Mouse (Mus musculus) lung, embryonic 15.5 days (tissue): ENCODE data around the gene Kdr. TPM values are rescaled to one million over a fixed set of nuclear protein-coding genes. Genes with fewer than 3 reads are reported as not detected.

ENCODE experiments used
- ATAC-seq: fragments of 200-750 bp; cut with Nextera tagmentation; 2 replicates; pipeline ENCODE4 v1.8.0; 2017; ENCODE audit warnings: moderate number of reproducible peaks, borderline replicate concordance; ENCODE audit not compliant: low FRiP score, low TSS enrichment; ENCODE audit errors: extremely low read depth
- H3K27ac ChIP-seq: fragments of 300-500 bp; sonication (generic); 2 replicates; pipeline ENCODE4 v1.5.1; 2015; ENCODE audit warnings: moderate library complexity, mild to moderate bottlenecking, inconsistent platforms
- H3K27me3 ChIP-seq: fragments of 300-500 bp; sonication (generic); 2 replicates; pipeline ENCODE4 v1.6.1; 2015; ENCODE audit warnings: inconsistent platforms
- H3K36me3 ChIP-seq: fragments of 300-500 bp; sonication (generic); 2 replicates; pipeline ENCODE4 v1.6.1; 2015; ENCODE audit warnings: inconsistent platforms
- H3K4me1 ChIP-seq: fragments of 300-500 bp; sonication (generic); 2 replicates; pipeline ENCODE4 v1.6.1; 2015; ENCODE audit warnings: inconsistent platforms
- H3K4me2 ChIP-seq: fragments of 300-500 bp; sonication (generic); 2 replicates; pipeline ENCODE4 v1.6.1; 2015; ENCODE audit warnings: inconsistent platforms, mild to moderate bottlenecking, moderate library complexity
- H3K4me3 ChIP-seq: fragments of 300-500 bp; sonication (generic); 2 replicates; pipeline ENCODE4 v1.5.1; 2015; ENCODE audit warnings: mild to moderate bottlenecking, inconsistent platforms
- H3K9ac ChIP-seq: fragments of 300-500 bp; sonication (generic); 2 replicates; pipeline ENCODE4 v1.6.1; 2015; ENCODE audit warnings: inconsistent platforms
- H3K9me3 ChIP-seq: fragments of 300-500 bp; sonication (generic); 2 replicates; pipeline ENCODE4 v1.6.1; 2016; ENCODE audit warnings: inconsistent platforms
- WGBS: fragments of 180-500 bp; shearing (Covaris S2); methylation state at CpG from one replicate; pipeline ENCODE4 v1.1.7; 2015; 5-methylcytosine and 5-hydroxymethylcytosine counted together
- polyA plus RNA-seq: library from polyadenylated mRNA; unstranded; fragments of >200 nt; fragmentation: Nextera tagmentation; extraction: Ambion mirVana; gene quantifications from 2 replicates; pipeline ENCODE4 v1.2.1, GENCODE M21; 2015

Gene Kdr
- polyA plus RNA-seq: 55.3 and 60.7 TPM in 2 replicates

DNA sequence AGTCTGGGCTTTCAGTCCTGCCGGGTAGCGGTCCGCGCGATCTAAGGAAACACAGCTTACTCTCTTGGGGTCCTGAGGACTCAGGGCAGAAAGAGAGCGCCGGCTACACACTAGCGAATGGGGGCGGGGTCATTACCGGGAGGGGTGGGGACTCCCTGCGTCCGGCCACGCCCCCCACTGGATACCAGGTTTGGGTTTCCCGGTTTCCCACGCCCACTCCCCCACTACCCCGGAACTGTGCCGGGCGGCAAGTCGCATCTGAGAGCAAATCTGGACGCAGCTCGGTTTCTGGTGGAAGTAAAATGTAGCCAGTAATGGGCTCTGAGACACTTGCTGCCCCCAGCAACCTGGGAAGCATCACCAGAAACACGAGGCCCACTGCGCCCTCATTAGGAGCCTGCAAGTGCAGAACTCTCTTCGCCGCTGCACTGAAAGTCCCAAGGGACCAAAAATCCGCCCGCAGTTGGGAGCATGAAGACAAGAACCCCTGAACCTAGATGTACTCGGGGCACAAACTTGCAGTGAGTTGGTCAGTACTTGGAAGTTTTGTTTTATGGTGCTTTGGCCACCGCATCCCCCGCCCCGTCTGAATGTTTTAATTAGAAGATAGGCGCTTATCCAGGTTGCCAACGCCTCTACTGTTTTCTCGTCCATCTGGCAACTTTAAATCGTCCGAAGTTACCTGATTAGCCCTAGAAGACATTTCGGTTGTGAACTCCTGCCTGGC is at the start of gene Kdr:
Gene Kdr, minus strand, starts transcription at position 85 of the 727 bp plus-strand sequence.
- ATAC-seq: peak; percentile 89
- H3K4me1 ChIP-seq: peaks cover 11% of the 10 kb centered on the region
- no peaks in the 10 kb centered on the region for H3K9me3 ChIP-seq
- H3K4me2 ChIP-seq: peak within 1 kb of the TSS; percentile 87
- 1% methylated on average over 32 of the region's 37 CpGs for WGBS
- H3K9ac ChIP-seq: peak within 1 kb of the TSS; percentile 56
- peaks cover 50% of the 10 kb centered on the region for H3K27me3 ChIP-seq
- H3K4me3 ChIP-seq: peak within 1 kb of the TSS; percentile 54
- H3K27ac ChIP-seq: peak within 1 kb of the TSS; percentile 72
- no peaks in the 10 kb centered on the region for H3K36me3 ChIP-seq

DNA sequence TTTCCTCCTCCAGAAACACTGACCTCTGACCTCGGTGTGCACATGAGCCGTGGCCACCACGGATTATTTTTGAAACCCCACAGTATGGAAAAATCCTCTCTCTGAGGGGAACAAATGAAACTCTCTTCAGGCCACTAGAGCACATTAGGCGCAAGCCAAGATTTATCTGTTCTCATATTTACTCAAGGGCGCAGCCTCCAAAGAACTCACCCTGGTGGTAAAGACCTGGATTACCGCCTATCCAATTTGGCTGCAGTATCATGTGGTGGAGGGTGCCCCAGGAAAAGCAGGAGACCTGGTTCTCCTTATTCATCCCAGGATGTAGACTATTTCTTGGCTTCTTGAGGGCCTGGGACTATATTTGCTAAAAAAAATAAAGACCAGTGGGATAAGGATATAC is 48.5 kb upstream of the Kdr start:
- H3K27me3 ChIP-seq: no peaks in the 10 kb centered on the region
- H3K9ac ChIP-seq: no peak overlapping the region
- no peak overlapping the region for H3K4me2 ChIP-seq
- 65% methylated on average over 6 of the region's 6 CpGs for WGBS
- H3K4me1 ChIP-seq: 0 out of 2 replicates have a peak, but pooled peaks cover 2% of the 10 kb centered on the region
- H3K4me3 ChIP-seq: no peak overlapping the region
- H3K36me3 ChIP-seq: no peaks in the 10 kb centered on the region
- H3K27ac ChIP-seq: no peak overlapping the region
- H3K9me3 ChIP-seq: no peaks in the 10 kb centered on the region
- no peak for ATAC-seq

DNA sequence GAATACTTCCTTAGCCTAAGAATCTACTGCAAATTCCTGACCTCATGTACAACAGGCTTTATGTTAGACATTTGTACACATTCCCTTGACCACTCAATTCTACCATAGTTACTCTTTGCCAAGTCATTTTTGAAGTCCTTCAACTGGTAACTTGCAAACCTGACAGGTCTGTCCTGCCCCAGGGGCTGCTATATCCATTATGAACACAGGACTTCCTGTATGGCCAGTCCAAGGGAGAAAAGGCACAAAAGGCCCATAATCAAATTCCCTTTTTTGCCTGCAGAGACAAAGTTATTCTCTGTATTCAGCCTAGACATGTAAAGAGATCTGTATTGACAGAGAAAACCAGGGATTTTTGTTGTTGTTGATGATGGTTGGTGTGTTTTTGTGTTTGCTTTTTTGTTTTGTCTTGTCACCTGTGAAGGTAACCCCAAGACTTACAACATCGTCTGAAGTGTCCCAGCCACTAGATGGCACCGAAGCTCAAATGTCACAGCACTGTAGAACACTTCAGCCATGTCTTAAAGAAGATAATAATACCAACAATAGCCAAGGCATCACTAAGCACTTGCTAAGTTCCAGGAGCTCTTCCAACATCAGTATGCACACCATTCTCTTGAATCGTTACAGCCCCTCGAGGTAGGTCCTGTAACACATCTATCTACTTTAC is 47.9 kb upstream of the Kdr start:
- no peaks in the 10 kb centered on the region for H3K9me3 ChIP-seq
- H3K27me3 ChIP-seq: no peaks in the 10 kb centered on the region
- ATAC-seq: no peak
- H3K9ac ChIP-seq: no peak overlapping the region
- H3K4me1 ChIP-seq: 0 out of 2 replicates have a peak, but pooled peaks cover 2% of the 10 kb centered on the region
- H3K27ac ChIP-seq: no peak overlapping the region
- H3K36me3 ChIP-seq: no peaks in the 10 kb centered on the region
- WGBS: 35% methylated on average over 4 of the region's 4 CpGs
- no peak overlapping the region for H3K4me3 ChIP-seq
- no peak overlapping the region for H3K4me2 ChIP-seq

DNA sequence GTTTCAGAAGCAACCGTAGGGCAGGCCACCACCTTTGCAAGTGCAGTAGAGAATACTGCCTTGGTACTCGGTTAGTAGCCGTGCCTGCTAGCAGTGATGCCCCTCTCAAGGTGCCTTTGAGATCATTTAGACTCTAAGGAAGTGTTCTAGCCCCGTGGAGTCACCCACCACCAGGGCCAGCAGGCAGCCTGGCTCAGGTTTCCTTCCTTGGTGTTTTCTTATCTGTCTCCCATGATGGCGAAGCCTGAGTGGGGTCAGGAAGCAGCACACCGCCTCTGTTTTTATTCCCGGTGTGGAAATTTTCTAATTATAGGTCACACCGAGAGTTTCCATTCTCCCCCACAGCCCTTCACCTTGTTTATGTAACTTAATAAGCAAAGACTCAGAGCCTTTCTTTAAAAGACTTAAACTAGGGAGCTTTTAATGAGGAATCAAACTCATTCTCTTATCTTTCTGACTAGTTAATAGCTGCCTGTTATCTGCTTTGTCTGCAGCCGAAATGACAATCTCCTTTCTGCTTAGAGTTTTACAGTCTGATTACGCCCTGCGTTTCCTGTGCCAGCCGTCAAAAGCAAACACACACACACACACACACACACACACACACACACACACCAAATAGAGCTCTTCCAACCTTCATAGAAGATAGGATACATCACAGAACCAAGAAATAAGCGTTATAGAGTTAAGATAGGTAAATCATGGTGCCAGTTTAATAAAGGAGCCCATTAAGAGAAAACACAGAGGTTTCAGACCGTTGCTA is 44.9 kb upstream of the Kdr start:
- Histone ChIP-seq H3K4me2 (no peak overlapping the region), H3K4me3 (no peak overlapping the region), H3K4me1 (0 out of 2 replicates have a peak, but pooled peaks cover 2% of the 10 kb centered on the region), H3K27ac (no peak overlapping the region), H3K36me3 (no peaks in the 10 kb centered on the region), H3K9ac (no peak overlapping the region), H3K9me3 (no peaks in the 10 kb centered on the region), H3K27me3 (no peaks in the 10 kb centered on the region)
- ATAC-seq: no peak
- 33% methylated on average over 14 of the region's 14 CpGs for WGBS

DNA sequence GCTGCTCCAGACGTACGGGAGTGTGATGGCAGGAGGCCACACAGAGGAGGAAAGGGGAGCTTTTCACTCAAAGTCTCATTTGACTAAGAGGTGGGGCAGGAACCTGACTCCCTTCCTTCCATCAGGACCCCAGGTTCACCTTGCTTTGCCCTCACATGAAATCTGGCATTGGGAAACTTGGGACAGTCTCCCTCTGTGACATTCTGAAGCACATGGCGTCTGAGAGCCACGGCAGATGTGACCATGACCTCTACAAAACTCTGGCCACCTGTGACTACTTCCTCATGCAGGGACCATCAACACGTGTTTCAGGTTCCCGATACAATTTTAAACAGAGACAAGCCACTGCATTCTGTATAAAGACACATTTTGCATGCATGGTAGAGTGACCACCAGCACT is 44.2 kb upstream of the Kdr start:
- Histone ChIP-seq H3K27ac (no peak overlapping the region), H3K4me1 (0 out of 2 replicates have a peak, but pooled peaks cover 2% of the 10 kb centered on the region), H3K9ac (no peak overlapping the region), H3K9me3 (no peaks in the 10 kb centered on the region), H3K4me3 (no peak overlapping the region), H3K36me3 (no peaks in the 10 kb centered on the region), H3K27me3 (no peaks in the 10 kb centered on the region), H3K4me2 (no peak overlapping the region)
- no peak for ATAC-seq
- 76% methylated on average over 6 of the region's 6 CpGs for WGBS

DNA sequence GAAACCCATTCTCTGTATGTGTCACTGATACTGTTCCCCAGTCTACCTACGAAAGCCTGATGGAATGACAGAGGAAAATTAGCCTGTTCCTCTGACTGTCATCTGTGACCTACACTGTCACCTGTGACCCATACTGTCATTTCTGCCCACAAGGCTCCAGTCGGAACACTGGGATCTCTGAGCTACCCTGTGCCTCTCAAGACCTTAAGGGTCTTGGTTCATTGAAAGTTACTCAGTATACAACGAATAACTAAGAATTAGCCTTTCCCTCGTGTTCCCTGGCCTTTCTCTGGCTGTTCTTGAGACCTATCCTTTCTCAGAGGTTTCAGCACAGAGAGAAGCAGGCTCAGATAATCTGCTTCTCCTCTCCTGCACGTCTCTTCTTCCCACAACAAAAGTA is 40.1 kb upstream of the Kdr start:
- ATAC-seq: no peak
- WGBS: 68% methylated on average over 5 of the region's 5 CpGs
- Histone ChIP-seq H3K27ac (peak overlapping the region; percentile 47), H3K36me3 (no peaks in the 10 kb centered on the region), H3K4me1 (no peaks in the 10 kb centered on the region), H3K9me3 (no peaks in the 10 kb centered on the region), H3K9ac (no peak overlapping the region), H3K27me3 (no peaks in the 10 kb centered on the region), H3K4me2 (no peak overlapping the region), H3K4me3 (no peak overlapping the region)

DNA sequence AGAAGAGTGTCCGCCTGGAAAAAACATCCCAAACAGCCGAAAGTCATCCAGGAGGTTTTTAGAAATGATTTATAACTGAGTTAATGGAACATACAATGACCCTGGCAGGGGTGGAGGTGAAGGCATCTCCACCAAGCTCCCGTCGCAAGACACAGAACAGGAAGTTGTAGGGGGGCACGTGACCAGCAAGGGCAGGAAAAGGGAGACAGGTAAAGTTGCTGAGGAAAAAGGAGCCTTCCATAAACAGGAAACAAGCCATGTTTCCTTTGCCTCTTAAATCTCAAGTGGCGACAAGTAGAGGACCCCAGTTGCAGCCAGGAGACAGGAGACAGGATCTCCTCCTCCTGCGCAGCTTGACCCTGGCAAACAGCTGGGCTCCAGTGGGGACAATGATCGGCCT is 37.8 kb upstream of the Kdr start:
- Histone ChIP-seq H3K4me1 (no peaks in the 10 kb centered on the region), H3K36me3 (no peaks in the 10 kb centered on the region), H3K4me2 (no peak overlapping the region; the same call in 1 of the 2 replicates), H3K27me3 (no peaks in the 10 kb centered on the region), H3K9me3 (no peaks in the 10 kb centered on the region), H3K27ac (peak overlapping the region; percentile 61), H3K9ac (no peak overlapping the region), H3K4me3 (0 out of 2 replicates have a peak overlapping the region, but pooled peaks have one; percentile 10)
- no peak for ATAC-seq
- WGBS: 35% methylated on average over 8 of the region's 8 CpGs

DNA sequence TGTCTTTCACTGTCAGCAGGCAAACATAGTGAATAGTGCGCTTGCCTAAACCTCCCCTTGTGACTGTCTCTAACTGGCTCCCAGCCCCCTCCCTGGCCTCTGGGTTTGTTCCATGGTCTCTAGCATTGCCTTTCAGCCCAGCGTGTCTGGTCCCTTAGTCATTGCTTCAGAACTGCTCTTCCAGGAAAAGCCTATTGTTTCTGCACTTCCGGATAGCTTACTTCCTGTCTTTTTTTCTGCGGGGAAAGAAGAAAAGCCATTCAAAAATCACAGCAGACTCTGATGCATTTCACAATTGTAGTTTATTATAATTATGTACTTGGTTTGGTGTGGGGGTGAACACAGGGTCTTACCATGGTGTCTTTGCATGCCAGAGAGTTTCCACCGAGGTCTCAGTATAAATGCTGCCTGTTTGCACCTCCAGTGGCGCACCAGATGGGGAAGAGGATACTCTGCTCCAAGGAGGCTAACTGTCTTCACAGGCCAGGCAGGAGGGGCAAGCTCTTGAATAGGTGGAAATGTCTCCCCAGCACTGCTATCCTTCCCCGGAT is 35.7 kb upstream of the Kdr start:
- no peak overlapping the region for H3K9ac ChIP-seq
- H3K27me3 ChIP-seq: no peaks in the 10 kb centered on the region
- H3K4me2 ChIP-seq: no peak overlapping the region
- no peaks in the 10 kb centered on the region for H3K4me1 ChIP-seq
- H3K27ac ChIP-seq: peak overlapping the region; percentile 60
- H3K36me3 ChIP-seq: no peaks in the 10 kb centered on the region
- H3K9me3 ChIP-seq: no peaks in the 10 kb centered on the region
- WGBS: 60% methylated on average over 7 of the region's 7 CpGs
- 0 out of 2 replicates have a peak, but pooled peaks have one; percentile 46 for ATAC-seq
- no peak overlapping the region for H3K4me3 ChIP-seq

DNA sequence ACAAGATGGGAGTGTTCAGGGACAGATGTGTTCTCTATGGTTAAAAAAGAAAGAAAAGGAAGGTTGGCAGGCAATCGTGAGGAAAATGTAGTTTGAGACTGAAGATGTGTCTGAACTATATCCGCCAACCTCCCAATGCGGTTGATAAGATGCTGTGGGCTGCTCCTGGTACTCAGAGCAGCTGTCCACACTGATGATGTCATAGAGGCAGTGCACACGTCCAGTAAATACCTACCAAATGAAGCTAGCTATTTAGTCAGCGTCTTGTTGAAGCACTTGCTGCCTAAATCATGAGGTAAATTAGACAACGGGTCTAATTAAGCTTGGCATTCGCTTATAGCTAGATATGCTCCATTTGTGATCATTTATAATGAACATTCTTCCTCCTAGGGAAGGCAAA is 28.1 kb upstream of the Kdr start:
- no peak overlapping the region for H3K4me3 ChIP-seq
- H3K4me1 ChIP-seq: no peaks in the 10 kb centered on the region
- 64% methylated on average over 7 of the region's 7 CpGs for WGBS
- H3K27ac ChIP-seq: no peak overlapping the region
- no peak for ATAC-seq
- no peaks in the 10 kb centered on the region for H3K36me3 ChIP-seq
- no peak overlapping the region for H3K4me2 ChIP-seq
- no peak overlapping the region for H3K9ac ChIP-seq
- H3K27me3 ChIP-seq: no peaks in the 10 kb centered on the region
- H3K9me3 ChIP-seq: no peaks in the 10 kb centered on the region

DNA sequence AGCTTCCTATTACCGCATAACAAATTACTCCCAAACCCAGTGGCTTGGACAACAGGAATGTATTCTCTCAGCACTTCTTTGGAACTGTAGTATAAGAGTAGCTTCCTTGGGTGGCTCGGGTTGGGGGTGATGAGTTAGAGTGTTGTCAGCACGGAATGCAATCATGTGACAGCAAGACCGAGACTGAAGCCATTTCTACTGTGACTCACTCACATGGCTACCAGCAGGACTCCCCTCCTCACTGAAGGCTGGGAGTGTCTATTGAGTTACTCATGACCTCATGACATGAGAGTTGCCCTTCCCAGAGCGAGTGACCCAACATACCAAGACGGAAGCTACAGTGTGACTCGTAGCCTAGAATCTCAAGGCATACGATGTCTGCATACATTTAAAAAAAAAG is 12.0 kb upstream of the Kdr start:
- Histone ChIP-seq H3K4me2 (no peak overlapping the region), H3K9ac (no peak overlapping the region), H3K36me3 (no peaks in the 10 kb centered on the region), H3K4me3 (no peak overlapping the region), H3K9me3 (no peaks in the 10 kb centered on the region), H3K4me1 (no peaks in the 10 kb centered on the region), H3K27me3 (no peaks in the 10 kb centered on the region), H3K27ac (no peak overlapping the region)
- 74% methylated on average over 8 of the region's 8 CpGs for WGBS
- ATAC-seq: no peak

DNA sequence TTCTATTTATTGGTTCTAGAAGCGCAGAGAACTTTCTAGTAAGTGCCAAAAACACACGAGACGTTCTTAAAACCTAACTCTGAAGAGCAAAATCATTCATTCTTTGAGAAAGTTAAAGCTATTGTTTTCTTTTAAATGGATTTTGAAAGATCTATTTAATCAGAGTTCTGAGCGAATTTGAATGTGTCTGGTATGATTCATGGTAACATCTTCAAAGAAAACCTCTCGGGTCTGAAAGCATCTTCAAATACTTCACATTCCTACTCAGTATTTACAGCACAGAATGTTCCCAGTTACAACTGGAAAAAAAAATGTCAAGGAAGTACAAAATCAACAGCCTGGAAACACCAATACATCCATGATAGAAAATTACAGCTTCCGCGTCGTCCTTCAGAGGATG is 9.3 kb upstream of the Kdr start:
- Histone ChIP-seq H3K27ac (no peak overlapping the region), H3K4me2 (no peak overlapping the region), H3K9ac (no peak overlapping the region), H3K9me3 (no peaks in the 10 kb centered on the region), H3K27me3 (no peaks in the 10 kb centered on the region), H3K36me3 (no peaks in the 10 kb centered on the region), H3K4me1 (no peaks in the 10 kb centered on the region), H3K4me3 (no peak overlapping the region)
- ATAC-seq: no peak
- 70% methylated on average over 8 of the region's 8 CpGs for WGBS
